Mouse (Mus musculus) MEL (cell line): Measurements from ENCODE around the gene Arl4a.

Experiments used
- EP300 ChIP-seq, 2 experiments: IDR thresholded peaks; 2 replicates each; pipeline ENCODE4 v1.6.1; 2011; ENCODE audit warnings: improper control_type of control experiment in 2 of 2, low read length in 2 of 2, low read depth in 1 of 2, mild to moderate bottlenecking in 1 of 2
- MXI1 ChIP-seq: IDR thresholded peaks from 2 replicates; pipeline ENCODE4 v1.6.1; 2011; ENCODE audit warnings: mild to moderate bottlenecking, low read depth, low read length, improper control_type of control experiment
- POLR2A ChIP-seq, 2 experiments: IDR thresholded peaks; 2 replicates each; pipeline ENCODE4 v1.6.1; 2011 to 2012; ENCODE audit warnings: low read length in 2 of 2, mild to moderate bottlenecking in 2 of 2, control low read depth in 1 of 2, improper control_type of control experiment in 1 of 2, low read depth in 1 of 2, moderate library complexity in 1 of 2; ENCODE audit not compliant: control insufficient read depth in 1 of 2, insufficient read depth in 1 of 2, poor library complexity in 1 of 2
- TBP ChIP-seq: IDR thresholded peaks from 2 replicates; pipeline ENCODE4 v1.8.0; 2011; ENCODE audit warnings: low read depth, low read length, improper control_type of control experiment
- ZC3H11A ChIP-seq: IDR thresholded peaks from 2 replicates; pipeline ENCODE4 v1.6.1; 2012; ENCODE audit warnings: low read depth, mild to moderate bottlenecking, inconsistent platforms, low read length, improper control_type of control experiment

GRCm38 (mm10) chr12:39989136-39989535 lies 48.7 kb downstream of the Arl4a start:
- TF ChIP-seq POLR2A (IDR thresholded peaks at IDR 0.05; ENCODE audit: control insufficient read depth in 1 of 2, insufficient read depth in 1 of 2, low read depth in 1 of 2, low read length in 2 of 2, poor library complexity in 1 of 2) (no peak), EP300 (IDR thresholded peaks at IDR 0.05; ENCODE audit: low read depth in 1 of 2, low read length in 2 of 2) (no peak), MXI1 (no peak), ZC3H11A (no peak), TBP (no peak)
